Mouse (Mus musculus) liver, postnatal 0 days (tissue): ENCODE data around the gene Accsl.

Source experiments
- CTCF ChIP-seq: sonication (generic); IDR thresholded peaks from 2 replicates; pipeline ENCODE4 v1.5.1; 2016; ENCODE audit warnings: antibody characterized with exemption, low read depth
- EP300 ChIP-seq: IDR thresholded peaks from 2 replicates; pipeline ENCODE4 v1.6.1; 2016; ENCODE audit warnings: antibody characterized with exemption, low read depth, mild to moderate bottlenecking

DNA sequence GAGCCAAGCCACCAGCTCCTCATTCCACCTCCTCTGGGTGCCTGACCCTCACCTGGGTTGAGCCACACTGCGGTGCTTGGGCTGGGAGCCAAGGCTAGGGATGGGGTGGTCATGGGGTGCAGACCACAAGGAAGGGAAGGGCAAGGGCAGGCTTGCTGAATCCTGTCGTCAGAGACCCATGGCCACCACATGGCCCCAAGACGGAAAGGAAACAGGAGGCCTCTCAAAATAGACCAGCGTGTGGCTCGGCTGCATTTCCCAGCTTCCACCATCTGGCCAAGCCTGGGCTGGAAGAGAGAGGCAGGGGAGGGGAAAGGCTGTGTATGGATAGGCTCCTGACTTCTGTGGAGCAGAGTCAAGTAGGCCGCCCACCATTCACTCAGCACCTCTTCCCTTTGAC lies 34.5 kb upstream of the Accsl start:
- no peak for TF ChIP-seq CTCF
- TF ChIP-seq EP300, result no peak
